31 mouse cellular contexts compared by ENCODE assay signal in the genomic region with DNA sequence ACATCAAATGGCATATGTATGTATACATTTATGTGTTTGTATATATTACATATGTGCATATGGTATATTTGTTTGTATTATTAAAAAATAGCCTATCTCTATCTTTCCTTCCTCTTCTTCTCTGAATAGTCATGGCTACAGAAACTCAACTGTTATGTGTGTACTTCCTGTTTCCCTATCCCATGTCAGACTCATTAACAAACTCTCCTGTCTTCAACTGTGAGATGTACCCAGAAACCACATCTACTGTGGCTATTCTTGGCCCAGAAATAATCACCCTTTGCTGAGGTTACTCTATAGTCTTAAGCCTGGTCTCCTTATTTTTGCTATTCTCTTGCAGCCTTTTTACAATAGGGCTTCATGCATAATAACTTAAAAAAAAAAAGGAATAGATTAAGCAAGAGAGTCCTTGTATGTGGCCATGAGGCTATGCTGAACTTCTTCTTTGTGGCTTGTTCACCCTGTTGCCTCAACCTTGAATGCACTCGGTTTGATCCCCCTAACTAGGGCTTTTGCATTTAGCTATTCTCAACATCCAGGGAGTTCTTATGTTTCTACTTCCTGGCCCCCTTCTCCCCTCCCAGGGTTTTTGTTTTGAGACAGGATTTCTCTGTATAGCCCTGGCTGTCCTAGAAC. TPM values are rescaled to one million over a fixed set of nuclear protein-coding genes. Genes with fewer than 3 reads are reported as not detected.
DNase-seq lines count a peak whose midpoint lies in the region; ATAC-seq and TF ChIP-seq lines count a peak whose summit lies in the region.
"Had no signal": no experiment of that assay in that cellular context is flagged by ENCODE, and none has a peak within 500 bp of the region (broad histone marks: within the 10 kb centered on the region; RNA-seq: fewer than 3 reads in every experiment).

No protein-coding gene starts in this region.

- DNase-seq in liver, postnatal 0 days: no peak
- DNase-seq in T-cell, adult 2 months (ENCODE audit: low spot score): no peak
- DNase-seq in testis, postnatal 14 days (ENCODE audit: low spot score): no peak
- no peak for DNase-seq in B cell, adult 2 months
- DNase-seq: forebrain, postnatal 0 days; gastrocnemius, postnatal 25 days; heart, postnatal 36 days; kidney, postnatal 36 days; layer of hippocampus, postnatal 36 days; right cerebral cortex, postnatal 14 days; thymus, postnatal 36 days had no signal

- peak; percentile 36; the same call in 1 of the 2 replicates for ATAC-seq in liver, postnatal 0 days
- no peak for ATAC-seq in liver, embryonic 12.5 days
- ATAC-seq in common myeloid progenitor, adult 5-6 weeks (replicated peaks; ENCODE audit: low read depth, poor library complexity, severe bottlenecking): peak; percentile 87
- peak; percentile 90 for ATAC-seq in megakaryocyte progenitor cell, adult 5-6 weeks (replicated peaks; ENCODE audit: poor library complexity)
- ATAC-seq: forebrain, postnatal 0 days; intestine, embryonic 15.5 days had no signal

- H3K36me3 ChIP-seq in liver, postnatal 0 days (replicated peaks; ENCODE audit: insufficient read depth, low read length): no peaks in the 10 kb centered on the region
- H3K36me3 ChIP-seq in liver, embryonic 12.5 days: no peaks in the 10 kb centered on the region
- H3K36me3 ChIP-seq: heart, embryonic 15.5 days; hindbrain, embryonic 15.5 days; intestine, embryonic 15.5 days; limb, embryonic 12.5 days; lung, embryonic 15.5 days; midbrain, embryonic 12.5 days had no signal

- no peak for TF ChIP-seq CTCF in liver, postnatal 0 days (IDR thresholded peaks at IDR 0.05; ENCODE audit: low read depth)

- no peaks in the 10 kb centered on the region for H3K9me3 ChIP-seq in liver, postnatal 0 days (ENCODE audit: low read length)
- H3K9me3 ChIP-seq in liver, embryonic 12.5 days (replicated peaks): no peaks in the 10 kb centered on the region
- H3K9me3 ChIP-seq: heart, embryonic 15.5 days; hindbrain, embryonic 15.5 days; intestine, embryonic 15.5 days; limb, embryonic 12.5 days; lung, embryonic 15.5 days; midbrain, embryonic 12.5 days had no signal

- no peak overlapping the region for H3K4me2 ChIP-seq in liver, postnatal 0 days (ENCODE audit: low read depth, low read length)
- H3K4me2 ChIP-seq in liver, embryonic 12.5 days: no peak overlapping the region
- H3K4me2 ChIP-seq: heart, embryonic 15.5 days; hindbrain, embryonic 15.5 days; intestine, embryonic 15.5 days; limb, embryonic 12.5 days; lung, embryonic 15.5 days; midbrain, embryonic 12.5 days had no signal

- H3K9ac ChIP-seq in liver, postnatal 0 days (replicated peaks): no peak overlapping the region
- no peak overlapping the region for H3K9ac ChIP-seq in liver, embryonic 12.5 days
- H3K9ac ChIP-seq: forebrain, postnatal 0 days; heart, embryonic 15.5 days; hindbrain, embryonic 15.5 days; intestine, embryonic 15.5 days; limb, embryonic 12.5 days; liver, embryonic 14.5 days; lung, embryonic 15.5 days; midbrain, embryonic 12.5 days had no signal

- H3K4me3 ChIP-seq in liver, postnatal 0 days (ENCODE audit: low read depth, low read length): no peak overlapping the region
- H3K4me3 ChIP-seq in liver, embryonic 12.5 days: no peak overlapping the region
- H3K4me3 ChIP-seq: heart, embryonic 15.5 days; hindbrain, embryonic 15.5 days; intestine, embryonic 15.5 days; limb, embryonic 12.5 days; lung, embryonic 15.5 days; midbrain, embryonic 12.5 days had no signal

- no peaks in the 10 kb centered on the region for H3K27me3 ChIP-seq in liver, postnatal 0 days (ENCODE audit: insufficient read depth, low read length)
- no peaks in the 10 kb centered on the region for H3K27me3 ChIP-seq in liver, embryonic 12.5 days (replicated peaks)
- H3K27me3 ChIP-seq: heart, embryonic 15.5 days; hindbrain, embryonic 15.5 days; intestine, embryonic 15.5 days; limb, embryonic 12.5 days; lung, embryonic 15.5 days; midbrain, embryonic 12.5 days had no signal

- TF ChIP-seq EP300 in liver, postnatal 0 days (IDR thresholded peaks at IDR 0.05; ENCODE audit: low read depth): no peak

- 47% methylated on average over 1 of the region's 1 CpGs for WGBS in liver, postnatal 0 days (ENCODE audit: insufficient replicate concordance)
- WGBS in liver, embryonic 12.5 days (ENCODE audit: insufficient replicate concordance): 38% methylated on average over 1 of the region's 1 CpGs

- H3K27ac ChIP-seq in liver, postnatal 0 days (ENCODE audit: low read depth): peak overlapping the region; percentile 36; the same call in 1 of the 2 replicates
- no peak overlapping the region for H3K27ac ChIP-seq in liver, embryonic 12.5 days
- H3K27ac ChIP-seq: heart, embryonic 15.5 days; hindbrain, embryonic 15.5 days; intestine, embryonic 15.5 days; limb, embryonic 12.5 days; liver, embryonic 14.5 days; lung, embryonic 15.5 days; midbrain, embryonic 12.5 days had no signal

- peaks cover 4% of the 10 kb centered on the region; the same call in 1 of the 2 replicates for H3K4me1 ChIP-seq in liver, postnatal 0 days (ENCODE audit: insufficient read depth)
- H3K4me1 ChIP-seq in liver, embryonic 12.5 days: 0 out of 2 replicates have a peak, but pooled peaks cover 2% of the 10 kb centered on the region
- H3K4me1 ChIP-seq: heart, embryonic 15.5 days; hindbrain, embryonic 15.5 days; intestine, embryonic 15.5 days; limb, embryonic 12.5 days; lung, embryonic 15.5 days; midbrain, embryonic 12.5 days had no signal

RNA-seq across cellular contexts. Expression of a gene that starts 9.2 kb away (rescaled TPM):
- polyA plus RNA-seq in liver, postnatal 0 days (2015; fragmentation: Nextera tagmentation; extraction: Ambion mirVana): not detected in 2 replicates
- not detected in 2 replicates for polyA plus RNA-seq in liver, embryonic 12.5 days (2016; fragmentation: Nextera tagmentation; extraction: Ambion mirVana)
- total RNA-seq in common myeloid progenitor, adult 5-6 weeks (2017): not detected in 2 replicates
- total RNA-seq in megakaryocyte progenitor cell, adult 5-6 weeks (2015): not detected in 2 replicates
- not detected in 2 replicates for total RNA-seq in megakaryocyte progenitor cell, adult 5-6 weeks (2017)
- total RNA-seq: adrenal gland, postnatal 10 days; forebrain, postnatal 0 days; gastrocnemius, postnatal 25 days; heart, adult 8-10 months; heart, postnatal 36 days; layer of hippocampus, adult 8-10 months; layer of hippocampus, postnatal 36 days; left cerebral cortex, postnatal 14 days had no signal
- polyA plus RNA-seq: brain, embryonic 14.5 days; embryonic facial prominence, embryonic 11.5 days; forebrain, embryonic 11.5 days; forebrain, postnatal 0 days; heart, embryonic 15.5 days; hindbrain, embryonic 15.5 days; intestine, embryonic 15.5 days; kidney, embryonic 14.5 days; limb, embryonic 12.5 days; liver, embryonic 14.5 days; lung, embryonic 15.5 days; midbrain, embryonic 12.5 days; neural tube, embryonic 11.5 days; testis, adult 2 months had no signal
